Mouse (Mus musculus) liver, embryonic 18 days (tissue): ENCODE results near the gene Fbxo40. TPM values are rescaled to one million over a fixed set of nuclear protein-coding genes. Genes with fewer than 3 reads are reported as not detected.

Experiments used
- polyA plus RNA-seq: library from polyadenylated mRNA; depleted of rRNA; stranded (reverse); fragments of >200 nt; gene quantifications from 2 replicates; pipeline ENCODE4 v1.2.3, GENCODE M21; 2012; rRNA removed

The Fbxo40 gene
- 0.01 and 0.02 TPM in 2 replicates for polyA plus RNA-seq

GRCm38 (mm10) chr16:36989999-36990625 lies at the start of gene Fbxo40:
Fbxo40 (minus strand) TSS chr16:36990467.

DNA sequence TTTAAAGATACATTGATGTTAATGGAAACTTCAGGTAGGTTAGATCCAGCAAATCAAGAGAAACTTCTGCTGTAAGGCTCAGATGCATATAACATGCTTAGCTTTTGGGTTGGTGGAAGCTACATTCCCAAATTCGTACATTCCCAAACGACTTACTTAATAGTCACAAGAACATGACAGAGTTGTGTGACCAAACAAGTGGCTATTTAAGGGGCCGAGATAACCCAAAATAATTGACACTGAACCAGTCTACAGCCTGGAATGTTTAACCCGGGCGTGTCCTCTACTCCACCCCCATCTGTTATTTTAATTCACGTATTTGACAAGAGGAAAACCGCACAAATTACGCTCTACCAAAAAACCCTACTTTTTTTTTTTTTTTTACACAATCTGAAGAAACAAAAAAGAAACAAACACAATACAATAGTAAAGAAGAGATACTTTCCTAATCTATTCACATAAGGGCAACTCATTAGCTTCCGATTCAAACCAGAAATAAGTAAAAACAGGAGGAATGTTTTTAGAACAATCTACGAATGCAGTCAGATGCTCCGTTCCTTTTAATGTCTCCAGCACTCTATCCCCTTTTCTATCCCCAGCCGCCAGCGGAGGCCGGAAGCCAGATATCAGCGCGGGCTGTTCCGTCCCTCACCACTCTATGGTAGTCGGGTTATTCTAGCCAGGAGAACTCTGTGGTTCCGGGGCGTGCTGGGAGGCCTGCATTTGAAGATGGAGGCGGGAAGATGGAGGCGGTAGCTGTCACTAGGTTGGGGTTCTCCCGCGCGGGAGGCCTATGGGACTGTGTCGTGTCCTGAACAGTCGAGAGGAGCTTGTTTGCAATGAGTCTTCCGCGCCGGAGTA lies 21.0 kb upstream of the Fbxo40 start, which contains the start of gene Polq:
Gene Polq (plus strand): TSS at position 726 of the 861 bp plus-strand sequence.

DNA sequence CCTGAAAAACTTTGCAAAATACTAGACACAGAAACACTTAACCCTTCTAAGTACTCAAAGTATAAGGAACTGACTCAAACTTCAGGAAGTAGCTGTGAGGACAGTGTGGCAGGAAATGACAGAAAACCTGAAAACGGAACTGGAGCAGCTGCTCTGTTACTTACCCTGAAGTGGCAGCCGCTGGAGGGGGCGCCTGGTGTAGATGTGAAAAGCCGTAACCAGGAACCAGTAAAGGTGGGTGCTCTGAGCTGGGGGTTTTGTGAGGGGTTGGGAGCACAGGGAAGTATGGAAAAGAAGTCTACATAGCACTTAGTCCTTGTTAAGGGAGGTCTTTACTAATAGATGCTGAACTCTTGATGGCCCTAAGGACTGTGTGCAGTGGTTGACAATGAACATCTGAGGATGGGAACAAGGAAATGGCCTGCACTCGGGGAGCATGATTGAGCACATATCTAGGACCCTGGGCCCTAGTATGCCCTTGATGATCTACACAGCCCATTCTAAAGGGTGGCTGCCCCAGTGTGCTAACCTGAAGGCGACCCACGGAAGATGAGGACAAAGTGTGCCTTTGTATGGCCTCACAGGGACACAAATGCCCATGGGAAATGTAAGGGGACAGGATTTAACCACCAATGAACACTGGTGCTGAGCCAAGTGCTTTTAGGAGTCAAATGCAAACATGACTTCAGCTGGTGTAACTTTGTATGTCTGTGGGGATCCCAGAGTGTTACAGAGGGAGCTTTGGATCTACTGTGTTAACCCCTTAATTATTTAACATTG lies 55.2 kb downstream of the Fbxo40 start, which contains the start of gene Hcls1:
Gene Hcls1 (plus strand): TSS at position 143 of the 780 bp plus-strand sequence.

Other genes with a start within 250 kb of the Fbxo40 start
- 0.40 and 2.2 TPM in 2 replicates for gene Slc15a2, start 205.5 kb downstream of the Fbxo40 start, polyA plus RNA-seq
- 5.2 and 6.4 TPM in 2 replicates for gene Iqcb1, start 162.1 kb downstream of the Fbxo40 start, polyA plus RNA-seq
- 0.31 and 0.56 TPM in 2 replicates for gene Eaf2, start 115.5 kb downstream of the Fbxo40 start, polyA plus RNA-seq
- gene Golgb1, start 115.3 kb downstream of the Fbxo40 start, polyA plus RNA-seq, result 16.2 and 20.4 TPM in 2 replicates
- gene Hcls1, start 55.5 kb downstream of the Fbxo40 start, polyA plus RNA-seq, result 21.4 and 23.9 TPM in 2 replicates
- 3.5 and 4.0 TPM in 2 replicates for gene Polq, start 21.3 kb upstream of the Fbxo40 start, polyA plus RNA-seq